Mouse (Mus musculus) kidney, postnatal 0 days (tissue): Measurements from ENCODE around the gene Nfix. TPM values are rescaled to one million over a fixed set of nuclear protein-coding genes. Genes with fewer than 3 reads are reported as not detected.
A peak's percentile ranks its signal among the peaks of the same experiment; 100 is the strongest.

Experiments
- ATAC-seq: fragments of 200-750 bp; cut with Nextera tagmentation; replicated peaks from 2 replicates; pipeline ENCODE4 v1.8.0; 2017; ENCODE audit warnings: low read depth, moderate number of reproducible peaks, moderate TSS enrichment, moderate library complexity; ENCODE audit not compliant: low FRiP score
- DNase-seq: peaks from one replicate; pipeline ENCODE4 v3.0.0-alpha.2; 2016; ENCODE audit warnings: low spot score
- H3K27ac ChIP-seq: fragments of 300-500 bp; sonication (generic); 2 replicates; pipeline ENCODE4 v1.5.1; 2014; ENCODE audit warnings: mild to moderate bottlenecking
- H3K27me3 ChIP-seq: fragments of 300-500 bp; sonication (generic); 2 replicates; pipeline ENCODE4 v1.6.1; 2014; ENCODE audit warnings: low read length, mixed read lengths; ENCODE audit not compliant: insufficient read depth
- H3K36me3 ChIP-seq: fragments of 300-500 bp; sonication (generic); 2 replicates; pipeline ENCODE4 v1.6.1; 2014; ENCODE audit warnings: low read length, mixed read lengths; ENCODE audit not compliant: insufficient read depth
- H3K4me1 ChIP-seq: fragments of 300-500 bp; sonication (generic); replicated peaks from 2 replicates; pipeline ENCODE4 v1.6.1; 2014; ENCODE audit warnings: antibody characterized with exemption, low read length, mixed read lengths; ENCODE audit not compliant: insufficient read depth
- H3K4me2 ChIP-seq: fragments of 300-500 bp; sonication (generic); 2 replicates; pipeline ENCODE4 v1.6.1; 2014; ENCODE audit warnings: mild to moderate bottlenecking, low read length, moderate library complexity, mixed read lengths
- H3K4me3 ChIP-seq: fragments of 300-500 bp; sonication (generic); replicated peaks from 2 replicates; pipeline ENCODE4 v1.5.1; 2014; ENCODE audit warnings: low read depth, low read length
- H3K9ac ChIP-seq: fragments of 300-500 bp; sonication (generic); 2 replicates; pipeline ENCODE4 v1.6.1; 2014; ENCODE audit warnings: low read depth, low read length
- H3K9me3 ChIP-seq: fragments of 300-500 bp; sonication (generic); replicated peaks from 2 replicates; pipeline ENCODE4 v1.6.1; 2016; ENCODE audit warnings: low read length, inconsistent platforms, mixed read lengths
- CTCF ChIP-seq: IDR thresholded peaks from 2 replicates; pipeline ENCODE4 v1.5.1; 2016; ENCODE audit warnings: antibody characterized with exemption, low read depth, mild to moderate bottlenecking, moderate library complexity
- WGBS: fragments of 180-500 bp; shearing (Covaris S2); extraction: QIAGEN DNeasy Blood & Tissue Kit; methylation state at CpG from one replicate; pipeline ENCODE4 v1.1.7; 2014; 5-methylcytosine and 5-hydroxymethylcytosine counted together
- polyA plus RNA-seq: library from polyadenylated mRNA; unstranded; fragments of >200 nt; fragmentation: Nextera tagmentation; extraction: Ambion mirVana; gene quantifications from 2 replicates; pipeline ENCODE4 v1.2.1, GENCODE M21; 2015

The Nfix gene
- polyA plus RNA-seq, 1 experiment from 2014 or later, result 21.1 TPM

DNA sequence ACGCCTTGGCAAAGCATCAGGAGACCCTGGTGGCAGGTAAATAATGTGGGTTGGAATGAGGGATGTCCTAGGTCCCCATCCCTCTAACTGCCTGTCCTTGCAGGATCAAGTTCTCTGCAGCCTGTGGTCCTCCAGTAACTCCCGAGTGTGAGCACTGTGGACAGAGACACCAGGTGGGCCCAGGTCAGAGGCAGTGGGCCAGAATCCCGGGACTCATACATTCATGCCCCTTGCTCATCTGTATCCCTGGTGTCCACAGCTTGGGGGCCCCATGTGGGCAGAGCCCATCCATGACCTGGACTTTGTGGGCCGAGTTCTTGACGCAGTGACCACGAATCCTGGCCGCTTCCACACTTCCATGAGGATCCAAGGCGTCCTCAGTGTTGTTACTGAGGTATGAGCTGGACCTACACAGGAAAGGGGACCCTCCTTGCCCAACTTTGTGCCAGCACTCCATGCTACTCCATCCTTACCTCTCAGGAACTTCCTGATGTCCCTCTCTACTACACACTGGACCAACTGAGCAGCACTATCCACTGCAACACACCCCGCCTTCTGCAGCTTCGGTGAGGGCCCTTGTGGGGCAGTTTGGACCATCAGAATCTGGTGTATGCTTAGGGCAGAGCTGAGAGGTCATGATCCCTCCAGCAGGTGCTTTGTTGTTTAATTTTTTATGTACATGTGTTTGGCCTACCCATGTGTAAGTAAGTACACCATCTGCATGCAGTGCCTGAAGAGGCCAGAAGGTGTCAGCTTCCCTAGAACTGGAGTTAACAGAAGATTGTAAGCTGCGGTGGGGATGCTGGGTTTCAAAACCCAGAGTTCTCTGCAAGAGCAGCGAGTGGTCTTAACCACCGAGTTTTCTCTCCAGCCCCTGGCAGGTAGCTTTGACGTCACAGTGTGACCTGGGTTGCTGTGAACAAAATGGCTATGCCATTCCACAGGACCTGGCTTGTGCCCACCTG is 102.7 kb downstream of the Nfix start:
- ATAC-seq, result no peak
- Histone ChIP-seq H3K27me3 (0 out of 2 replicates have a peak, but pooled peaks cover 7% of the 10 kb centered on the region), H3K4me1 (no peaks in the 10 kb centered on the region), H3K9ac (no peak overlapping the region), H3K27ac (no peak overlapping the region), H3K9me3 (no peaks in the 10 kb centered on the region), H3K36me3 (peaks cover 41% of the 10 kb centered on the region; the same call in 1 of the 2 replicates), H3K4me2 (no peak overlapping the region), H3K4me3 (no peak overlapping the region)
- peak; percentile 67 for DNase-seq
- peak; percentile 71 for TF ChIP-seq CTCF
- WGBS, result 85% methylated on average over 14 of the region's 14 CpGs

DNA sequence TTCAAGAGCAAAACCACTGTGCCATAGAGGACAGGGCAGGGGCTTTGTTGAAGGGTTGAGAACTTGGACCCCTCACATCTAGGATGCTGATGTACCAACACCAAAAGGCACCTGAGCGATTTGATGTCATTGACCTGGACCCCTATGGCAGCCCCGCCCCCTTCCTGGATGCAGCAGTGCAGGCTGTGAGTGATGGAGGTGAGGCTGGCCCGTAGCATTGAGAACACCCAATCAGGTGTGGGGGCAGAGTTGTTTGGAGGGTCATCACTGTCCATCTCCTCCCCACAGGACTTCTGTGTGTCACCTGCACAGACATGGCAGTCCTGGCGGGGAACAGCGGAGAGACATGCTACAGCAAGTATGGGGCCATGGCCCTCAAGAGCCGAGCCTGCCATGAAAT is 105.0 kb downstream of the Nfix start:
- TF ChIP-seq CTCF, result no peak
- DNase-seq, result no peak
- Histone ChIP-seq H3K4me3 (no peak overlapping the region), H3K27me3 (no peaks in the 10 kb centered on the region), H3K27ac (no peak overlapping the region), H3K9me3 (no peaks in the 10 kb centered on the region), H3K4me1 (peaks cover 2% of the 10 kb centered on the region), H3K9ac (no peak overlapping the region), H3K36me3 (peaks cover 46% of the 10 kb centered on the region; the same call in 1 of the 2 replicates), H3K4me2 (no peak overlapping the region)
- WGBS, result 90% methylated on average over 6 of the region's 6 CpGs
- ATAC-seq, result no peak

DNA sequence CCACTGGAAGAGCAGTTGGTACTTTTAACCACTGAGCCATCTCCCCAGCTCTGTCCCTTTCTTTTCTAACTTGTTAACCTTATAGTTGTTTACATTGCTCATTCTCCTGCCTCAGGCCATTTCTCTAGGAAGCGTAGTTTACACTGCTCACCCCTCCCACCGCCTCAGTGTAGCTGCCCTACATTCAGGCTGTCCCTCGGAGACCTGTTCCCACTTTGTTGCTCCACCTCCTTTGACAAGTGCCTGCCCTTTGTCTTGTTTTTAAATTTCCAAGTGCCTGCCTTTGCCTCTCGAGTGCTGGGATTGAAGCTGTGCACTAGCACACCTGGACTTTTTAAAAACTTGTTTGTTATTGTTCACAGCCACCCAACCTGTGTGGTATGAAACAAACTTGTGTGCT is 106.8 kb downstream of the Nfix start:
- H3K9ac ChIP-seq, result no peak overlapping the region
- DNase-seq (no peak), ATAC-seq (no peak)
- peaks cover 12% of the 10 kb centered on the region for H3K4me1 ChIP-seq
- H3K27ac ChIP-seq, result no peak overlapping the region
- H3K36me3 ChIP-seq, result peaks cover 43% of the 10 kb centered on the region; the same call in 1 of the 2 replicates
- H3K4me3 ChIP-seq, result no peak overlapping the region
- H3K27me3 ChIP-seq, result no peaks in the 10 kb centered on the region
- TF ChIP-seq CTCF, result no peak
- 74% methylated on average over 4 of the region's 4 CpGs for WGBS
- no peak overlapping the region for H3K4me2 ChIP-seq
- H3K9me3 ChIP-seq, result no peaks in the 10 kb centered on the region

DNA sequence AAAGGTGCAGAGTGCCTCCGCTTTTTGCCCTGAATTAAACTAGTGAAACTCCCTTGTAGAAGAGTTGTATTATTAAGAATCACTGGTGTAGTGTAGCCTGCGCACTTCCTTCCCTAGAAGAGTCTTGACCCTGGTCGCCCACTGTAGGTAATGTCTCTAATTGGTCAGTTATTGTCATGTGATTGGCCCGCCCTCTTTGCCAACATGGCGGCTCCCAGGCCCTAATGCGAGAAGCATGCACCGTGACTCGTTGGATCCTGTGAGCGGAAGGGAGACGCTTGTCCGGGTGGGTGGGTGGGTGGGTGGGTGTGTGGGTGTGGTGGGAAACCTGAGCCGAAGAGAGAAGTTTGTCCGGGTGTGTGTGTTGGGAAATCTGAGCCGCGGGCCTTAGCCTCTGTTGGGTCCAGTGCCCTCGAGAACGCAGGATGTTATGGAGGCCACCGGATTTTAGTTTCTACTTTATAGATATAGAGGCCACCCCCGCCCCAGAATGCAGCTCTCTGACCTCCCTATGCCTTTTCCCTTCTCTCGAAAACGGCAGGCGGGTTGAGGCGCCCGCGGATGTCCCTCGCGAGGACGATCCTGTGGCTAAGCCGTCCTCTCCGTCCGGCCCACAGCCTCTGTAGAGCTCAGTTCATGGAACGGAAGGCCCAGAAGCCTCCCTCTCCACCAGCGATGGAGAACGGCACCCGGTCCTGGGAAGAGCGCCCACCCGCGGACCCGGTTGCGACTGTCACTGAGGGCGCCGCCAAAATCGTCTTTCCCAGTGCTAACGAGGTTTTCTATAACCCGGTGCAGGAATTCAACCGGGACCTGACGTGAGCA is 110.8 kb downstream of the Nfix start:
- H3K27me3 ChIP-seq, result no peaks in the 10 kb centered on the region
- ATAC-seq (peak; percentile 89), DNase-seq (peak; percentile 97)
- no peaks in the 10 kb centered on the region for H3K9me3 ChIP-seq
- H3K36me3 ChIP-seq, result peaks cover 22% of the 10 kb centered on the region; the same call in 1 of the 2 replicates
- H3K9ac ChIP-seq, result peak overlapping the region; percentile 78
- under 1% methylated on average over 47 of the region's 47 CpGs for WGBS
- TF ChIP-seq CTCF, result peak; percentile 29; the same call in 1 of the 2 replicates
- peak overlapping the region; percentile 77 for H3K4me3 ChIP-seq
- H3K4me2 ChIP-seq, result peak overlapping the region; percentile 87
- peaks cover 27% of the 10 kb centered on the region for H3K4me1 ChIP-seq
- peak overlapping the region; percentile 71 for H3K27ac ChIP-seq

DNA sequence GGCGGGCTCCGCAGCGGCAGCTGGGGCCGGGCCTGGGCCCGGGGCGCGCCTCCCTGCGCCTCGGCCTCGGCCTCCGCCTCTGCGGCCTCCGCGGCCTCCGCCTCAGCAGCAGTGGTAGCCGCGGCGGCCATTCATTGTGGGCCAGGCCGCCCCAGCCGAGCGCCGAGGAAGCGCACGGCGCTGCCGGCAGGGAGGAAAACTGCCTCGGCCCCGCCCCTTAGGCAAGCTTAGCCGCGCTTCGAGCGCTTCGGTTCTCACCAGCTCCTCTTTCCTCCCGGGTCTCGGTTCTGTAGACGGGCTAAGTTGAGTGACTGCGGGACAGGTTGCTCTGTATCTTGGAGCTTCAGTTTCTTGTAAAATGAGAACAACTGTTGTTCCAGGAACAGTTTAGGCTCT is 112.4 kb downstream of the Nfix start, which contains the start of gene Nacc1:
Nacc1 (minus strand) TSS at position 158 of the 396 bp plus-strand sequence.
- H3K27ac ChIP-seq, result peak within 1 kb of the TSS; percentile 95
- 0 out of 2 replicates have a peak, but pooled peaks have one; percentile 7 for TF ChIP-seq CTCF
- H3K4me2 ChIP-seq, result peak within 1 kb of the TSS; percentile 82
- H3K9me3 ChIP-seq, result no peaks in the 10 kb centered on the region
- WGBS, result under 1% methylated on average over 30 of the region's 37 CpGs
- H3K4me1 ChIP-seq, result peaks cover 27% of the 10 kb centered on the region
- H3K36me3 ChIP-seq, result peaks cover 8% of the 10 kb centered on the region; the same call in 1 of the 2 replicates
- peak within 1 kb of the TSS; percentile 97 for H3K9ac ChIP-seq
- peak within 1 kb of the TSS; percentile 100 for H3K4me3 ChIP-seq
- no peaks in the 10 kb centered on the region for H3K27me3 ChIP-seq
- DNase-seq, result peak; percentile 97
- ATAC-seq, result peak; percentile 75
